Mouse (Mus musculus) small intestine, adult 2 months (tissue): ENCODE data around the gene Slc28a3.

Experiments used
- CTCF ChIP-seq: fragments of 200-500 bp; IDR thresholded peaks from 2 replicates; pipeline ENCODE4 v1.5.1; 2012; ENCODE audit warnings: low read depth, mild to moderate bottlenecking, control low read depth, inconsistent platforms, low read length, moderate library complexity, mixed read lengths; ENCODE audit not compliant: insufficient replicate concordance, insufficient read length; ENCODE audit errors: extremely low read depth
- POLR2A ChIP-seq: fragments of 200-500 bp; IDR thresholded peaks from 2 replicates; pipeline ENCODE4 v1.6.1; 2012; ENCODE audit warnings: low read depth, mild to moderate bottlenecking, control low read depth, inconsistent platforms, low read length, moderate library complexity

DNA sequence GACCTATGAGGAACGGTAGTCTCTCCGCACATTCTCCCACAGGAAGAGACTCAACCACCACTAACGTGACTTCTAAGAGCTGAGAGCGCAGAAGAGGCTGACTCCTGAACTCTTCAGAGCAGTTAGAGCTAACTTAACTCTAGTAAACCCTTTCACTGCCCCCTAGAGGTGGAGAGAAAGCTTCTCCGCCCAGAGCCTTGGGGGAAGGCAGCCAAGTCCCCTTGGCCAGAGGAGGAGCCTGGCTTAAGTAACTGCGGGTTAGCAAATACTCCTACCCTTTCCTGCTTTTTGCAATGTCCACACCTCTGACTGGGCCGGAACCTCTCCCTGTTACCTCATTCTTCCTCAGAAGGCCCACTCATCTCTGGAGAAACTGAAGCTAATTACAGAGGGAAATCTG lies 17.5 kb downstream of the Slc28a3 start:
- TF ChIP-seq POLR2A (no peak), CTCF (peak; percentile 58; the same call in 1 of the 2 replicates)
